Mouse (Mus musculus) urinary bladder, postnatal 14 days (tissue): Measurements from ENCODE around the gene Mpig6b.
A peak's percentile ranks its signal among the peaks of the same experiment; 100 is the strongest.

Experiments used
- DNase-seq: peaks from one replicate; pipeline ENCODE4 v3.0.0; 2021; ENCODE audit warnings: low spot score

Gene Mpig6b

GRCm38 (mm10) chr17:35058911-35059892 lies 6.8 kb downstream of the Mpig6b start, which contains the start of gene Ddah2:
Gene Ddah2, plus strand, starts transcription at chr17:35059035.
- peak; percentile 91 for DNase-seq

DNA sequence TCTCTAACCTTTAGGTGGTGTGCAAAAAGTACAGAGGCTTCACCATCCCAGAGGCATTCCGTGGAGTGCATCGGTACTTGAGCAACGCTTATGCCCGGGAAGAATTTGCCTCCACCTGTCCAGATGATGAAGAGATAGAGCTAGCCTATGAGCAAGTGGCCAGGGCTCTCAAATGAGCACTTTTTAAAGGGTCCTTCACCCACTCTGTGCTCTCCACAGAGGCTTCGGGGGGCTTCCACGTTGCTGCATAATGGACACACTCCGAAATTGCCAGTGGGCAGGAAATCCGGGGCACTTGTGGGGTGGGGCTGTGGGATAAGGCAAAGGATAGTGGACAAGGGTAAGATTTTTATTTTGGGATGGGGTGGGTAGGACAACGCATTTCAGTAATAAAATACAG lies 7.7 kb downstream of the Mpig6b start:
- no peak for DNase-seq

DNA sequence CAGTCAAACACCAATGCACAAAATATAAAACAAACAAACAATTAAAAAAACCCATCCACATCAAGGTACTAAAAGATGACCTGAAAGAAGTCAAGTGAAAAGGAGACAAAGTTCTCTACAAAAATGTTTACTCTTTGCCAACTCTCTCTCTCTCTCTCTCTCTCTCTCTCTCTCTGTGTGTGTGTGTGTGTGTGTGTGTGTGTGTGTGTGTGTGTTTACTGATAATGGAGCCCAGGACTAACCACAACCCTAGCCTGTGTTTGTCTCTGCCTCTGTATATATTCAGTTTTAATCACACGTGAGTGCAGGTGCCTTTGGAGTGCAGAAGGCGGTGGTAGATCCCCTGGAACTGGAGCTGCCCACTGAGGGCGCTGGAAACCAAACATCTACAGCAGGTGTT lies 8.9 kb downstream of the Mpig6b start:
- DNase-seq, result no peak

GRCm38 (mm10) chr17:35055691-35056495 lies 10.1 kb downstream of the Mpig6b start:
- no peak for DNase-seq

- no peak for DNase-seq
Observed at GRCm38 (mm10) chr17:35052271-35052798, 13.6 kb downstream of the Mpig6b start.

DNA sequence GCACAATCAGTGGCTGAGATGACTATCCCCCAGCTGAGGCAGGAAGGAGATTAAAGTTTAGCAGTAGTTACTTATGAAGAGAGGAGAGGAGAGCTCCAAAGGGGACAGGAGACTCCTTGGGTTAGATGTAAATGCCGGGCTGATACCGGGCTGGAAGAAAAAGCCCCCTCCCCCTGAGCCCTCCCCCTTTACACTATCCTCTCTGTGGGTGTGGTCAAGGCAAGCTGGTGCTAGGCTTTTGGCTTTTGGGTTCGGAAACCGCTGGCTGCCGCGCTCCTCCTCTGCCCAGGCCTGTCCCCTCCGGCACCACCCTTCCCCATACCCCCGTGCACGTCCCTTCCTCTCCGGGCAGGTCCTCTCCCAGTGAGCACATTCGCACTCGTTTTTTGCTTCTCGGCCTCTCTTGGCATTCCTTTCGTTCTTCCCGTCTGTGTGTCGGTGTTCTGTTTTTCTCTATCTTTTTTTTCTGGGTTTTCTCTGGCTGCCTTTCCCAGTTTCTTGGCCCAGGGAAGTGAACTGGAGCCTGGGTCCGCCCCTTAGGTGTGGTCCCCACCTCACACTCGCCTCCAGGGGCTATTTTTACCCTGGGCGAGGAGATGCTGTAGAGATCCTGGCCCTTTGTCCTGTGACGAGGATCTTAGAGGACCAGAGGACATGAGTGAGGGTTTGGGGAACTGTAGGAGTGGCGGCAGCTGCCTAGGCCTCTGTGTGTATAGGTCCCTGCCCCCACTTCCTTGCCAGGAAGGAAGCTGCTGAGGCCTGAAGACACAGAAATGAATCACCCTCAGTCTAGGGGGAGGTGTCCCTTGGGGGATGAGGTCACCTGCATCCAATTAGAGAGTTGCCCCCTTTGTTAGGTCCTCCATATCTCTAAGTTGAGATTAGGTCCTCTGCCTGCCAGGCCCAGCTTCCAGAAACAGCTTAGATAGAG lies 14.6 kb downstream of the Mpig6b start:
- DNase-seq, result peak; percentile 79

- DNase-seq, result peak; percentile 83
Observed at GRCm38 (mm10) chr17:35050126-35050750, 15.7 kb downstream of the Mpig6b start.

GRCm38 (mm10) chr17:35049561-35050016 lies 16.4 kb downstream of the Mpig6b start, which contains the start of gene Clic1:
Gene Clic1, plus strand, starts transcription at chr17:35049966.
- DNase-seq, result peak; percentile 56

GRCm38 (mm10) chr17:35048932-35049440 lies 17.0 kb downstream of the Mpig6b start:
- DNase-seq, result no peak

DNA sequence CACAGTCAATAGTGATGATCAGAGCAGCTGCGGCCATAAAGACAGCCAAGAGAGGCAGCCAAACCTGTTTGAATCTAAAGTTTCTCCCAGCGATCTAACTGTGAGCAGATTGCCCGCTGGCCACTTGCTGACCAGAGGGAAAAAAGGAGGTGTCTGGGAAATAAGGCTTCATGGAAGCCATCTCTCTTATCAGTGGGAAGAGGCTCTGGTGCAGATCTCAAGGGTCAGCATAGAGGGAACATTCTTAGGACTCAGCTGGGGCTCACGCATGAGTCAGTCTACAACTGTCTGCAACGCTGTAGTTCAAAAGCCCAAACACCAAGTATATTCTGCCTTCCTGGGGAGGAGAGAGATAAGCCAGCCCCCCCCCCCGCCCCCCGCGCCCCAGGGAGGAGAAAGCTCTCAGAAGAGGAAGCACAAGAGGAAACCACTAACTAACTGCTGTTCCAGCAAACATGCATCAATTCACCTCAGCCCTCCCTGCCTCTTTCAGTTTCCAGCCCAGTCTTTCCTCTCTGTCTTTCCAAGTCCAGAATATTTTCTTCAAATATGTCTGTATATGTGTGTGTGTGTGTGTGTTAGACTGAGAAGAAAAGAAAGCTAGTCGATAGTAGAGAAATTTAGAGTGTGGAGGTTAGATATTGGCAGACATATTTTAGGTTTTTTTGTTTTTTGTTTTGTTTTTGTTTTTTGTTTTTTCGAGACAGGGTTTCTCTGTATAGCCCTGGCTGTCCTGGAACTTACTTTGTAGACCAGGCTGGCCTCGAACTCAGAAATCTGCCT lies 17.6 kb downstream of the Mpig6b start:
- DNase-seq, result peak; percentile 26

GRCm38 (mm10) chr17:35047688-35048087 lies 18.3 kb downstream of the Mpig6b start:
- DNase-seq, result no peak

DNA sequence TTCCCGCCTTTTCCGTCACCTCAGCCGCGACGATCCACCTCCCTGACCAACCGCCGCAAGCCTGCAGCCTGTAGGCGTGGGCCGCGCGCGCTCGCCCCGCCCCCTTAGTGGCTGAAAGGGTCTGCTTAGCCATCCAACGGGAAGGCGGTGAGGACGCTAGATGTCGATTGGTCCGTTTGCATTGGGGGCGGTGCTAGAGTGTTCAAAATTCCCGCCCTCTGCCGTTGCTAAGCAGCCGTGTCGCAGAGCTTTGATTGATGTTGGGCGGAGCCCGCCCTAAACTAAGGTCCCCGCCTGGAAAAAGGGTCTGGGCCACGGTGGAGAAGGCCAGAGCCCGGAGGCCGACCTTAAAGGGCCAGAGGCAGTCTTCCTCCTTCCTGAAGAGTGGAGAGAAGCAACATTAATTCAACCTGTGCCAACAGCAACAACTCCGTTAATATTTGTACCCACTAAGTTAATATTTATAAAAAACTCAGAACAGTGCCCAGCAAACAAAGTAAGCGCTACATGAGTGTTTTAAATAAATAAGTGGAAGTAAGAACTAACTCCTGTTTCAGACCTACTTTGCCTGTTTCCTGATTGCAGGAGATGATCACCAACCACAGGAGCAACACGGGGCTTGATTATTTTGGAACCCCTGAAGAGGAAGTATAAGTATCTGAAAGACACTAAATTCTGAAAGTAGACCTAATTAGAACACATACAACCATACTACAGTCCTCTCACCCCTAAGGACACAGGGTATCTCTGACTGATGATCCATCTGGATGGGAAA lies 19.1 kb downstream of the Mpig6b start, which contains the start of gene Msh5:
Gene Msh5 (minus strand): TSS at position 65 of the 775 bp plus-strand sequence.
- DNase-seq, result peak; percentile 97

DNA sequence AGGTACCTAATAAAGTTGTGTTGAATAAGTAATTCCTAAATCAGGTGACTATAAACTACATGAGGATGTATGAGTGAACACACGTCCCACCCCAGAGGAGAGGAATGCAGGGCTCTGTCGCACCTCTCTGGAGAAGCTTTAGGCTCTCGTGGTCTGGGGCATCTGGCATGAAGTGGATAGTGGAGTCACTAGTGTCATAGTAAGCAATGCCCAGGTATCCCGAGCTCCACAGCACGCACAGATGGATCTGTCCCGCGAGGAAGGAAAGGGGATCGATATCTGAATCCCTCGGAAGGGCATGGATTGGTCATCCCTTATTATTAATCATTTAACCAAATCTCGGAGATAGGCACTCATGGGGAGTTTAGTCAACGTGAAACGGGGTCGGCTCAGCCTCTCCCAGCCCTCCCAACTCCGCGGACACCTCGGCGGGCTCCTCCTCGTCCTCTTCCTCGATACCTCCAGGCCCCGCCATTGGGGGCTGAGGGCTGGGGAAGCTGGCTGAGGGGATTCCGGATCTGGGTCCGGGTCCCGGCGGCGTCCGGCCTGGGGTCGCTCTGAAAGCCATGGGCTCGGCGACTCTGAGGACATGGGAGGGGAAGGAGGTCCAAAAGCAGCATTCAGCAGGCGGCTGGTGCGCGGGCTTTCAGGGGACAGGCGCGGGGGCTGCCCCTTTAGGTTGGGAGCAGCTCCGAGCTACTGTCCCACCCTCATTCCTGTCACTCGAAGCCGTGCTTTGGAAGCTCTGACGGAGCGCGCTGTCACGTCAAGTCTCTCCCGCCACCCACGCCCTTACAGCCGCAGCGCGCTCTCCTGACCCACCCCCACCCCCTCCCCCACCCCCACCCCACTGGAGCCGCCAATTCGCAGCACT lies 19.9 kb downstream of the Mpig6b start:
- DNase-seq, result no peak

- DNase-seq, result no peak
Observed at GRCm38 (mm10) chr17:35044904-35045806, 20.8 kb downstream of the Mpig6b start.

GRCm38 (mm10) chr17:35043794-35044193 lies 22.2 kb downstream of the Mpig6b start:
- no peak for DNase-seq

- no peak for DNase-seq
Observed at GRCm38 (mm10) chr17:35039121-35039873, 26.7 kb downstream of the Mpig6b start.
